Mouse (Mus musculus): ENCODE data around the gene Lcmt2.
A peak's percentile ranks its signal among the peaks of the same experiment; 100 is the strongest.

Gene Lcmt2

GRCm38 (mm10) chr2:121115418-121115817 is 25.0 kb downstream of the Lcmt2 start:
- DNase-seq (ENCODE audit: low spot score) = no peak

DNA sequence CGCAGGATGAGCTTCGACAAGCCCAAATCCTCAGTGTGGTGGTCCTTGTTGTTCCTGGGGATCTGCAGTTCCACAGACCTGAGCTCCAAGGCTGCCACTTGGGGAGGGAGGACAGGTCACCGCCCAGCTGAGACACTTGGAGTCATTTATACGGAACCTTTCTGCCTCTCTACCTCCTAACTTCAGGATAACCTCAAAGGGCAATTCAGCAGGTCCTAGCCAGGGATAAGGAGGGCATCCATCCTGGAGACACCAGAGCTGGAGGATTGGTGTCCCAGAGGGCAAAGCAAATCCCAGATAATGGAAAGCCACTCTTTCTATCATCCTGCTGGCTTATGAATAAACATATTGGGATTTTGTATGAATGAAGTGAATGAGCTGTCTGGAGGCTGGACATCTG is 30.8 kb downstream of the Lcmt2 start, which contains the start of gene Tgm7:
TSS of gene Tgm7 (minus strand) at position 101 of the 400 bp plus-strand sequence.
- DNase-seq (ENCODE audit: low spot score) = no peak

- no peak for DNase-seq (ENCODE audit: low spot score)
Measured at GRCm38 (mm10) chr2:121105940-121106339, 34.5 kb downstream of the Lcmt2 start.

DNA sequence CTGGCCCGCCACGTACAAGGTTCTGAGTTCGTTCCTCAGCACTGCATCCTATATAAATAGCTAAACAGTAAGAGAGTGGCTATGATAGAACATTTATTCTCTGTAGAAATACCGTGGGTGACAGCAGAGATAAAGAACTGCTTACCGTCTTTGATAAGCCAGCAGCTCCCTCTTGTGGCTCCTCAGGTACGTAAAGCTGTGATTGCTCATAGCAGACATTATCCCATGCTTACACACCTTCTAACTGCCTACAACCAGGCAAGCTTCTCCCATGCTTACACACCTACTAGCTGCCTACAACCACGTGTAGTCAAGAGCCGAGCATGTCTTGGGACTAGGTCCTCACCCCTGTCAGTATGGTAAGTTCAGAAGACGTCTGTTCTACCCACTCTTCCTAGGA is 38.4 kb downstream of the Lcmt2 start:
- DNase-seq (ENCODE audit: low spot score) = peak; percentile 42

GRCm38 (mm10) chr2:121089751-121090150 is 50.7 kb downstream of the Lcmt2 start:
- no peak for DNase-seq (ENCODE audit: low spot score)

GRCm38 (mm10) chr2:121088507-121088906 is 51.9 kb downstream of the Lcmt2 start:
- DNase-seq (ENCODE audit: low spot score) = no peak

DNA sequence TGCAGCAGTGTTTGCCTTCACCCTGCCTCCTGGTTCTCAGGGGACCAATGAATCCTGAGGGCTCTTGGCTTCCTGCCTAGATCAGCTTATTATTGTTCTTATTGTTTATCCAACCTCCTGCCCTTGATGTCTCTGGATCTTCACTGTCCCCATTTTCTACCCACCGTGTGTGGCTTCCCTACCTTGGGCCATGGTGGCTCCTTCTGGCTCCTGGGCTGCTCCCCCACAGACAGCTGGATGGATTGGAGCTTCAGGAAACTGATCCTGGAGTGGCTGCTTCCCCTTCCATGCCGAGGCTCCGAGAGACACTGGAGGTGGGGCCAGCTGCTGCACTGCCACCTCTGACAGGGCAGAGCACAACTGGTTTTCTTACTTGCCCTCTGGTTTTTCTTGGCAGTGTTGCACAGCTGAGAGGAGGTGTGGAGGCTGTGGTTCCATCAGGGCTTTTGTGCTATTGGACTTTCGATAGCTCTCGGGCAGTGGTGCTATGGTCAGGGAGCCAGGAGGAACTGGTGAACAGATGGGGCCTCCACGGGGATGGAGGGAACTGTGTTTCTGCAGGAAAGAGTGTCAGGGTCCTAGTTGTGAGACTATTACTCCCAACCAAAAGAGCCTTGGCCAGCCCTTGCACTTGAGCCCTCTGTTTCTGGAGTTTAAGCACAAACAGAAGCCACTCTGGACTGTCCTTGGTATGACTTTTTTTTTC is 54.8 kb downstream of the Lcmt2 start, which contains the start of gene Tgm5:
TSS of gene Tgm5 (minus strand) at position 362 of the 706 bp plus-strand sequence.
- peak; percentile 12 for DNase-seq (ENCODE audit: low spot score)

DNA sequence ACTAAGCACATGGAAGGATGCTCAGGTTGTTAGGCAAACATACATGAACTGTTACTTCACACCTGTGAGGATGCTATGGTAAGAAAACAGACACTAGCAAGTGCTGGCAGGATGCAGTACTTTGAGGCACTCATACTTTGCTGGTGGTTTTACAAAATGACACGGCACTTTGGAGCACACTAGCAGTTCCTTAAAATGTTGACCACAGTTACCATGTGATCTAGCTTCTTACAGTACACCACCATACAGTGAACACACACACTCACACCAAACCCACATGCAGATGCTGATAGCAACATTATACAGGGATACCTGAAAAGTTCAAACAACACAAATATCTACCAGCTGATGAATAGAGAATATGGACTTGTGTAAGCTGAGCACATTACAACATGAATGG is 57.8 kb downstream of the Lcmt2 start:
- DNase-seq (ENCODE audit: low spot score) = no peak

All from ovary, postnatal 14 days (tissue).